Mouse (Mus musculus) limb, embryonic 11.5 days (tissue): ENCODE measurements around the gene Taf1d. TPM values are rescaled to one million over a fixed set of nuclear protein-coding genes. Genes with fewer than 3 reads are reported as not detected.

Experiments used
- ATAC-seq: fragments of 200-750 bp; cut with Nextera tagmentation; 2 replicates; pipeline ENCODE4 v1.8.0; 2017; ENCODE audit warnings: low read depth; ENCODE audit not compliant: insufficient number of reproducible peaks, low FRiP score, low TSS enrichment
- DNase-seq: peaks from one replicate; pipeline ENCODE4 v3.0.0-alpha.2; 2015; ENCODE audit warnings: low spot score
- H3K27ac ChIP-seq: fragments of 300-500 bp; sonication (generic); replicated peaks from 2 replicates; pipeline ENCODE4 v1.5.1; 2014; ENCODE audit warnings: low read depth, mild to moderate bottlenecking, low read length
- H3K27me3 ChIP-seq: fragments of 300-500 bp; sonication (generic); 2 replicates; pipeline ENCODE4 v1.6.1; 2014; ENCODE audit warnings: mild to moderate bottlenecking, low read length, mixed read lengths; ENCODE audit not compliant: control insufficient read depth, insufficient read depth
- H3K36me3 ChIP-seq: fragments of 300-500 bp; sonication (generic); 2 replicates; pipeline ENCODE4 v1.6.1; 2014; ENCODE audit warnings: mild to moderate bottlenecking, low read length, moderate library complexity, mixed read lengths; ENCODE audit not compliant: control insufficient read depth, insufficient read depth
- H3K4me1 ChIP-seq: fragments of 300-500 bp; sonication (generic); 2 replicates; pipeline ENCODE4 v1.6.1; 2014; ENCODE audit warnings: low read length, mixed read lengths; ENCODE audit not compliant: control insufficient read depth, insufficient read depth
- H3K4me2 ChIP-seq: fragments of 300-500 bp; sonication (generic); 2 replicates; pipeline ENCODE4 v1.6.1; 2014; ENCODE audit warnings: low read depth, mild to moderate bottlenecking, moderate library complexity; ENCODE audit not compliant: severe bottlenecking
- H3K4me3 ChIP-seq: fragments of 300-500 bp; sonication (generic); 2 replicates; pipeline ENCODE4 v1.5.1; 2014; ENCODE audit warnings: low read depth, low read length
- H3K9ac ChIP-seq: fragments of 300-500 bp; sonication (generic); 2 replicates; pipeline ENCODE4 v1.6.1; 2014; ENCODE audit warnings: mild to moderate bottlenecking, low read length
- H3K9me3 ChIP-seq: fragments of 300-500 bp; sonication (generic); 2 replicates; pipeline ENCODE4 v1.6.1; 2016; ENCODE audit warnings: low read length; ENCODE audit not compliant: control insufficient read depth
- WGBS: fragments of 180-500 bp; shearing (Covaris S2); extraction: QIAGEN DNeasy Blood & Tissue Kit; methylation state at CpG from one replicate; pipeline ENCODE4 v1.1.7; 2014; 5-methylcytosine and 5-hydroxymethylcytosine counted together
- microRNA-seq: library from miRNA; unstranded; fragments of <30 nt; microRNA quantifications from one replicate; pipeline ENCODE4, GENCODE M21; 2016
- polyA plus RNA-seq: library from polyadenylated mRNA; unstranded; fragments of >200 nt; fragmentation: Nextera tagmentation; extraction: Ambion mirVana; gene quantifications from 2 replicates; pipeline ENCODE4 v1.2.1, GENCODE M21; 2014

The Taf1d gene
- polyA plus RNA-seq, 1 experiment from 2014 or later, result 82.7 TPM

DNA sequence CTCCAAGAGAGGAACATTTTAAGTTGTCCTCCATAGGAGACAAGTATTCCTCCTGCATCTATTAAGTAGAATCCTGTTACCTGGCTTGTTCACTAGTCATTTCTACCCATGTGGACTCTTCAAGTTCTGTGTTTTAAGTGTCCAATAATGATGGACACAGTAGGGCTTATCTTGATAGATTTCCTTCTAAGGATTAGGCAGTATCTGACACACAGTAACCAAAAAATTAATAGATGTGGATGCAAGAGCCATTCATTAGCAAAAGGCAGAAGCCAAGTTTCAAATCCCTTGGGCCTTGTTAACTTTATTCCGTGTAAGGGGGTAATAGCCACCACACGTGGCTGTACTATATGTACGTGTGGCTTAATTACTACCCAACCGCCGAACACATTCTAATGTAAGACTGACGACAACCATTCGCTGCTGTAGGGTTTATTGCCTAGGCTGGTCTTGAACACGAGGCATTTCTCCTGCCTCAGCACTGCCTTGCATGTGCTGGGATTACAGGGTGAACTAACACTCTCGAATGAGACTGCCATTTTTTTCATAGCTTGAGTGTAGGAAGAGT, 51.0 kb downstream of the Taf1d start:
- DNase-seq (no peak), ATAC-seq (no peak)
- Histone ChIP-seq H3K4me1 (no peaks in the 10 kb centered on the region), H3K4me2 (peak overlapping the region; percentile 73), H3K9me3 (no peaks in the 10 kb centered on the region), H3K27ac (no peak overlapping the region; the same call in 1 of the 2 replicates), H3K36me3 (peaks cover 2% of the 10 kb centered on the region; the same call in 1 of the 2 replicates), H3K9ac (peak overlapping the region; percentile 79), H3K27me3 (no peaks in the 10 kb centered on the region), H3K4me3 (peak overlapping the region; percentile 77)
- under 1% methylated on average over 9 of the region's 9 CpGs for WGBS

- Histone ChIP-seq H3K9ac (peak within 1 kb of the TSS; percentile 79), H3K27me3 (no peaks in the 10 kb centered on the region), H3K4me3 (peak within 1 kb of the TSS; percentile 77), H3K27ac (no peak within 1 kb of the TSS; the same call in 1 of the 2 replicates), H3K4me2 (peak within 1 kb of the TSS; percentile 73), H3K9me3 (no peaks in the 10 kb centered on the region), H3K36me3 (peaks cover 2% of the 10 kb centered on the region; the same call in 1 of the 2 replicates), H3K4me1 (no peaks in the 10 kb centered on the region)
- peak; percentile 95 for DNase-seq
- peak; percentile 99 for ATAC-seq
- WGBS, result 3% methylated on average over 60 of the region's 60 CpGs
Measured at GRCm38 (mm10) chr9:15357484-15358275, 51.7 kb downstream of the Taf1d start, which contains the start of gene Cep295. Gene Cep295, minus strand, starts transcription at chr9:15357788.

DNA sequence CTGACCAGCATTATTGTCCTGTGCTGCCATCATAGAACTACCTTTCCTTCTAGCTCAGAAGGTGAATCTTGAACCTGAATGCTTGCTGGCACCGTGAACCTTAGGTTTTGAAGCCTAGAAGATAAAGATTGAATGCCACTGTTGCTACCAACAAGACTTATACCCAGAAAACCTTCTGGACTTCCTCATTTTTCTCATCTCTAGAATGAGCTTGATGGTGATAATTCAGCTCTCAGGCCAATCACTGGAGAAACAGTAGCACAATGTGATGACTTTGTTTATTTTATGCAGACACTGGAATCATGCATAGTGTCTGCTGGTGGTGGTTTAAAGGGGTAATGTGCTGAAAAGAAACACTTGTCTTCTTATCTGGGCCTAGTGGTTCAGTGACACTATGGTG, 58.8 kb downstream of the Taf1d start:
- no peaks in the 10 kb centered on the region for H3K9me3 ChIP-seq
- no peaks in the 10 kb centered on the region for H3K36me3 ChIP-seq
- H3K9ac ChIP-seq, result no peak overlapping the region
- ATAC-seq (no peak), DNase-seq (no peak)
- H3K4me2 ChIP-seq, result no peak overlapping the region
- 79% methylated on average over 1 of the region's 1 CpGs for WGBS
- H3K4me1 ChIP-seq, result no peaks in the 10 kb centered on the region
- no peaks in the 10 kb centered on the region for H3K27me3 ChIP-seq
- H3K27ac ChIP-seq, result no peak overlapping the region
- H3K4me3 ChIP-seq, result no peak overlapping the region

DNA sequence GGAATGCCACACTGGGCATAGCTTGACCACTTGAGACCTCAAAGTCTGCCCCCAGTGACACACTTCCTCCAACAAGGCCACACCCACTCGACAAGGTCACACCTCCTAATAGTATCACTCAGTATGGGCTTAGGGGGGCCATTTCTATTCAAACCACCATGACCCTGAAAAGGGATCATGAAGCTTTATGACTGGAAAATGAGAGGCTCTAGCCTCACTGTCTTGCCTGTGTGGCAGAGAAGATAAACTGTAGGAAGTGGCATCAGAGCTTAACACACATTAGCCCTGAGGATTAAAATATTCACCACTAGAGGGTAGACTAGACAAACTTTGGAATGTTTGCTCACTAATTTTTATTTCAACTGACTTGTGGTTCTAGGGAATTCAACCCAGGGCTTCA, 59.8 kb downstream of the Taf1d start:
- Histone ChIP-seq H3K4me1 (no peaks in the 10 kb centered on the region), H3K9ac (no peak overlapping the region), H3K27me3 (no peaks in the 10 kb centered on the region), H3K27ac (no peak overlapping the region), H3K4me2 (no peak overlapping the region), H3K9me3 (no peaks in the 10 kb centered on the region), H3K36me3 (no peaks in the 10 kb centered on the region), H3K4me3 (no peak overlapping the region)
- 90% methylated on average over 1 of the region's 1 CpGs for WGBS
- ATAC-seq (no peak), DNase-seq (no peak)

DNA sequence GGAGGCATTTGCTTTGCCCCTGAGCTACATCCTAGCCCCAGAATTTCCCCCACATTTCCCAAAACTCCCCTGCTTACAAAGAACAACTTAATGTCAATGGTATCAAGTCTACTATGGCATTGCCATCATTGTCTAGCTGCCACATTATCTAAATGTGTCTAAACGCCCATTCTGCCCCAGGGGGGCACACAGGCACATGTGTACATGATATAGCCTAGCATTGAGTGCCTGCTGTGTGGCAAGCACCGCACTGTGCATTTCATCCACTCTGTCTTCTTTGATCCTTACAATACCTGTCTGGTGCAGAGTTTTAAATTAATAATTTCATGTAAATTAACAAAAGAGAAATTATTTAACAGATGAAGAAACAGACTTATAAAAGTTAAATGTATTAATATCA, 60.2 kb downstream of the Taf1d start:
- no peaks in the 10 kb centered on the region for H3K27me3 ChIP-seq
- no peaks in the 10 kb centered on the region for H3K9me3 ChIP-seq
- no peak overlapping the region for H3K4me2 ChIP-seq
- DNase-seq (no peak), ATAC-seq (no peak)
- no peaks in the 10 kb centered on the region for H3K36me3 ChIP-seq
- H3K4me3 ChIP-seq, result no peak overlapping the region
- 66% methylated on average over 2 of the region's 2 CpGs for WGBS
- no peaks in the 10 kb centered on the region for H3K4me1 ChIP-seq
- H3K9ac ChIP-seq, result no peak overlapping the region
- no peak overlapping the region for H3K27ac ChIP-seq

Small RNA genes lying within 50 kb of the gene (microRNA-seq; reads per million reads assigned to microRNA genes)
- not detected for gene Gm49349
- 0.92 reads per million for gene mmu-mir-7650

Other genes with a start within 250 kb of the Taf1d start
- not detected in 2 replicates for gene Hephl1, start 194.1 kb upstream of the Taf1d start, polyA plus RNA-seq
- 1.5 and 1.9 TPM in 2 replicates for gene Vstm5, start 67.2 kb upstream of the Taf1d start, polyA plus RNA-seq
- 42.1 and 46.6 TPM in 2 replicates for gene Med17, start 26.3 kb upstream of the Taf1d start, polyA plus RNA-seq
- 6.6 and 7.5 TPM in 2 replicates for gene 4931406C07Rik, start 234 bp downstream of the Taf1d start, polyA plus RNA-seq
- 24.5 and 27.4 TPM in 2 replicates for gene Cep295, start 51.6 kb downstream of the Taf1d start, polyA plus RNA-seq
- 4.9 and 7.5 TPM in 2 replicates for gene Smco4, start 187.2 kb downstream of the Taf1d start, polyA plus RNA-seq